Mouse (Mus musculus) testis, adult 2 months (tissue): ENCODE data around the gene Acvr2b.

ENCODE experiments used
- CTCF ChIP-seq: fragments of 200-500 bp; IDR thresholded peaks from 2 replicates; pipeline ENCODE4 v1.5.1; 2012; ENCODE audit warnings: low read depth, mild to moderate bottlenecking, inconsistent platforms, low read length, moderate library complexity; ENCODE audit not compliant: control insufficient read depth, insufficient read depth, insufficient replicate concordance
- POLR2A ChIP-seq: fragments of 200-500 bp; IDR thresholded peaks from 2 replicates; pipeline ENCODE4 v1.6.1; 2012; ENCODE audit warnings: low read depth, mild to moderate bottlenecking, inconsistent platforms, low read length, moderate library complexity; ENCODE audit not compliant: control insufficient read depth

- TF ChIP-seq CTCF (no peak), POLR2A (no peak)
These were observed 43.8 kb downstream of the Acvr2b start for GRCm38 (mm10) chr9:119445737-119446136.
